Mouse (Mus musculus) spleen, postnatal 36 days (tissue): ENCODE data around the gene Ppp1r9a.

ENCODE experiments used
- DNase-seq, 2 experiments: peaks; one replicate each; pipeline ENCODE4 v3.0.0; 2022; ENCODE audit warnings: low spot score in 2 of 2, mixed read lengths in 1 of 2

Gene Ppp1r9a

DNA sequence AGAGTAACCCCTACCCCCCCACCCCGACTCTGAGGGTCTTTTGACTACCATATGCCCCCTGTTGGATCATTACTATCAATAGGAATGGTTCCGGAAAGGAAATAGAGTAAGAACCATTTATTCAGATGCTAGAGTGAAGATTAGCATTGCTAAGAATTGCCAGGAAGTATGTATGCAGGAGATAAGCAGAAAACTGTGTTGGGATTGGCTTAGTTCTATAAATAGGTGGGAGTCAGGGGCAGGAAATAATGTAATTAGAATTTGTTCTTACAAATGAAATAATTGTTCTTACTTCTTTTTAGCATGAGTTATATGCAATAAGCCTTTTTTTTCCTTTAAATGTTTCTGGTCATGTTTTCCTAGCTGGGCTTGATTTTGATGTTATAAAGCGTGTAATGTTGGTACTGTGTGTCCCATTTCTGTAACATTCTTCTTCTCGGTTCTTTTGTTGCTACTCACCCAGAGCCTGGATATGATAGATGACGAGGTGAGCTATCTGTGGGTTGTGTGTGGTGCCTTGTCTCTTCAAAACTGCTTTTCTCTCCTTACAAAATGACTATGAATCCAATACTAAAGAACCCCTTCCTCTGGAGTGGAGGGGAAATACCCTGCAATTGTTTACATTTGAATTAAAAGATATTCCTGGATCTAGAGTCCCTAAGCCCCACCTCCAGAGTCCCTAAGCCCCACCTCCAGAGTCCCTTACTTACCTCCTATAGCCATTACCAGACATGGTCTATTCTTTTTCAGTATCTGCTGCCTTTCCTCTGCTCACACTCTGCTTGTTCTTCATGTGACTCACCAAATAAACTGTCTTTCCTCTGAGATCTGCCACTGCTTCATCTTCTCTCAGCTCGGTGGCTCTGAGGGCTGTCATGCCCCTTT lies 254.1 kb downstream of the Ppp1r9a start:
- DNase-seq = no peak

DNA sequence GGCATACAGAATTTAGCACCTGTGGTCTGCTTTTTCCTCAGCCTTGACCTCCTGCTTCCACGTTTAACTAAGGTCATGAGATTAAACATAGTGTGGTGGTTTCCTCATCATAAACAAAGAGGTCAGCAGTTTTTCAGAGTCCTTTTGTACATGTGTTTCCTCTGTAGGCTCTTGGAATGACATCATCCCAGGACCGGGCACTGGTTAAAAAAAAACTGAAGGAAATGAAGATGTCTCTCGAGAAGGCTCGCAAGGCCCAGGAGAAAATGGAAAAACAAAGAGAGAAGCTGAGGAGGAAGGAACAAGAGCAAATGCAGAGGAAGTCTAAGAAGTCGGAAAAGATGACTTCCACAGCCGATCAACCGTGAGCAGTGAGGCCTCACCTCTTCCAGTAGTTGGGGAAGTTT lies 256.7 kb downstream of the Ppp1r9a start:
- DNase-seq = no peak

DNA sequence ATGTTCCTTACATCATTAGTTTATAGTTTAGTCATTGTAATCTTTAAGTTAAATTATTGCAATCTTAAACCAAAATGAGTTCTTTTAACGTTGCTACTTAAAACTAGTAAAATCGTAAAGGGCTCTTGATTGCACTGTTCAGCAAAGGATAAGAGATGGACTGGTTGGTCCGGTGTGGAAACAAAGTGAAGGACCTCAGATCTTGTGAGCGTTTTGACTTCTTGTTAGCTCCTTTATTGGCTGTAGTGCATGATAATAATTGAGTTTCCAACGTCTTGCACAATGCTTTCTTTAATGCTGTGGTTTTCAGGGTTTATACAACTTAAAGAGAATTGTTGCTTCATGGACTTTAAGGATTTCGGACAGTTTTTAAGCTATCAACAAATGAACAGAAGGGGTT lies 259.3 kb downstream of the Ppp1r9a start:
- DNase-seq = no peak

DNA sequence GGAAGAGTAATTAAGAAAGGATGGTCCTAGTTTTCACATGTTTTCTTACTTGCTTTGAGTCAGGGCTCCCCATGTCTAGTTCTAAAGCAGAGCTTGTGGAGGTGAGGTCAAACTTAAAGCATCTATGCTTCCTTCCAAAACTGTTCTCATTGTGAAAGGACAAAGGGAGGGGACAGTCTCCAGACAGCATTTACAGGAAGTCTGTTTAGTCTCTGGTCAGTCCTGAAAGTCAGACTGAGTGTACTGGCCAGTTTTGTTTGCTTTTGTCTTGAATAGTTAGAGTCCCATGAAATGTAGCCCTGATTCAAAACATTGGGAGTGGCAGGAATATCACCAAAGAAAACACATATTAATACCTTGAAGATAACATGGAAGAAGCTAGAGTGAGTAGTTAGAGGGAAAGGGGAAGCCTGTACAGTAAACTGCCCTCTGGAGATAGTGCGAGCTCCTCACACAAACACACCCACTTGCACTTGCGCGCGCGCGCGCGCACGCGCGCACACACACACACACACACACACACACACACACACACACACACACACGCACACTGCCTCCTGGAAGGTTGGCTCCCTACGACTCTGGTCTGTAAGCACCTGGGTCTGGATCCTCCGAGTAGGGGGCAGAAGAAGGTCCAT lies 260.9 kb downstream of the Ppp1r9a start:
- DNase-seq = no peak

DNA sequence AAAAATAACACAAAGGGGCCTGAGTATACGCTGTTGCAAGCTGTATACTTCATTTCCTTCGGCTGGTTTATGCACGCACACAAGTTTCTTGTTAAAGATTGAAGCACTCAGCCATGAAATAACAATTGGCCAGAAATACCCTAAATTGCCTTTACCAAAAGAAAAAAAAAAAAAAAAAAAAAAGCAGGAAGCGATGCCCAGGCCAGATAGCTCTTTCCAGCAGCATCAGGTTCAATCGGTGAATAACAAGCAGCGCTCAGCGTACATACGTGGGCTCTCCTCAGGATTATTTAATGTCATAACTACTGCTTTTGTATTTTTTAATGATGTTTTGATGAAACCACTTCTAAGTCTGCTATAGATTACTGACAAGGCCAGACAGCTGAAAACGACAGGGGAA lies 262.1 kb downstream of the Ppp1r9a start:
- no peak for DNase-seq

DNA sequence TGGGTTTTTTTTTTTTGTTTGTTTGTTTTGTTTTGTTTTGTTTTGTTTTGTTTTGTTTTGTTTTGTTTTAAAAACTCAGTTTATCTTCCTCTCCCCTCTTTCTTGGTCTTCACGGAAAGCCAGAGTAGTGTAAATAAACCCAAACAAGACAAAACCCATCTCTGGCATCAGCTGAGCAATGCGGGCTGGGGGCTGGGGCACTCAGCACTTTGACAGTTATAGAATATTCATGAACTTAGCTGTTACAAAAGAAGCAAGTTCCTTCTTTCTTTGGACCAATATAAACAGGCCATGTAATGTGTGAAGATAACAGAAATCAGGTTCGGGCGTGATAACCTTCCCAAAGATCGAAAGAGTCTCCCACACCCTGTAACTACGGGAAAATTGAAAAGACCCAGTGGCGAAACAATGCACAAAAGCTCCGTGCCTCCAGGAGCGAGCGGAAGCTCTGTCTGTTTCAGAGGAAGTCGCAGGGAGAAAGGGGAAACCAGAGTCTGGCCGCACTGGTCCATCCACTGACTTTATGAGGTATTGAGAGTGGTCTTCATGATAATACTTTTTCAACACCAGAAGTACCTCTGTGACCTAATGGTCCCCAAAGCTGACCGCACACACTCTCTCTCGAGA lies 264.4 kb downstream of the Ppp1r9a start:
- no peak for DNase-seq

DNA sequence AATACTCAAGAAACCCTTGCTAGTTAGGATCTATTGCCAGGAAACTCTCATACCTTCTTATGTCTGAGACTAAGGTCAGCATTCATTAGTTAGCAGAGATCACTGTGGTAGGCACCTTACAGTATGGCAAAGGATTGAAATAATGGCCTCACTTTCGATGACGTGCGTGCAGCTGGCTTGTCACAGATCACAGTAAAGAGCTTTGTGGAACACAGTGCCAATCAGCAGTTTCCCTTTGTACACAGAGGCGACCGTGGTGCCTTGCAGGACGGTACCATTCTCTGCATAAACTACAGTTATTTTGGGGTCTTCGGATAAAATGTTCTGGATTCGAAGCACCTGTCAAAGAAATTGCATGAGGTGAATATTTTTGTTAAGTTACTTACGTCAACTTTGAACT lies 265.4 kb downstream of the Ppp1r9a start:
- no peak for DNase-seq

DNA sequence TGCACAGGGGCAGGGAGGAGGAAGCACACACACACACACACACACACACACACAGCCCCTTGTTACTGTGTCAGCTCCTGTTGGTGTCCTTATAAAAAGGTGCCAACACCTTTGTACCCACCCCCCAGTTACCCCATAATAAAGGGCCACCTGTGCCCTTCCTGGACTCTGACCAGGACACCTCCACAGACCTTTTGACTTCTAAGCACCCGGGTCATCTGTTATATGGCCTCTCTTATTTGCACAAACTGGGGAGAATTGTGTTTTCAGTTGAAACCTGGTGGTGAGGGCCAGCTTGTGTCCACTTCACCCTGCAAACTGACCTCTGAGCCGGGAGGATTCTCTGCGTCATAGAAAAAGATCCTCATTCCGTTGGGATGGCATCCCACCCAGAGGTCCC lies 268.7 kb downstream of the Ppp1r9a start:
- no peak for DNase-seq

DNA sequence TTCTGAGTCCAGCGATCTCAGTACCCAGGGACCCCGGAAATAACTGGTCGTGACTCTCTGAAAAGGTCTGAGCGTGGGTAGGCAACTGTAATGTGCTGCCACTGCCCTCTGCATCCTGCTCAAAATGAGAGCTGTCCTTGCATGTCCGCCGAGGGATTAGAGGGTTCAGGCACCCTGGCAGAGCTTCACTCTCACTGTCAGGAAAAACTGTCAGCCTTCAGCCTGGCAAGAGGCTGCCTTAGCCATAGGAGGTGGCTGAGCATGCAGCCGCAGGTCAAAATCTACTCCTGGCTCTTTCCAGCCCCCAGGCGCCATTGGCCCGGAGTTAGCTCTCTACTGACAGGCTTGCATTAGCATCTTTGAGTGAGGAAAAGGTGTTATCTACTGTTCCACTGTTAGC lies 269.9 kb downstream of the Ppp1r9a start:
- DNase-seq = no peak

DNA sequence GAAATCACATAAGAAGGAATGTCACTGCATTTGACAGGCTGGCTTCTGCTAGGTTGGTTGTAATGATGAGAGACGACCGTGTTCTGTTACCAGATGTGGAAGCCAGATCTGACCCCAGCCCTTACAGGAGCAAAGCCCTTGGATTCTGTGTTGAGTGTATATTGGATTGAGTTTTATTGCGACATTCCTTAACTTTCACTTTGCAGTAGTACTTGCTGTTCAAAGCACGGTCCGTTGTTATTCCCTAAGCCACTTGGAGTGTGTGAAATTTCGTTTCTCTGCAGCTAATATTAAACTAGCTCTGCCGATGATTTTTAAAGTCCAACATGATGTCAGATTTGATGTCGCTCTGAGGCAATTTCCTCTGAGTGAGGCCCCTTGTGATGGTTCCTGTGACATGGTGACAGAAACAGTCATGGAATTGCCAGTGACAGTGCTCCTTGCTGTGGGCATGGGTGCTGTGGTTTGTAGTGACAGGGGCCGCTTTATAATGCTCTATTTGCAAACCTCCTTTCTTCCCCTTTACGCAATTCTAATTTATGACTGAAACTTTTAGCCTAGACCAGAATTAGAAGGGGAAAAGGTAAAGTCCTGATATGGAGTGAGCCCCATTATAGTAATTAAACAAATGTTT lies 271.6 kb downstream of the Ppp1r9a start:
- DNase-seq = no peak

DNA sequence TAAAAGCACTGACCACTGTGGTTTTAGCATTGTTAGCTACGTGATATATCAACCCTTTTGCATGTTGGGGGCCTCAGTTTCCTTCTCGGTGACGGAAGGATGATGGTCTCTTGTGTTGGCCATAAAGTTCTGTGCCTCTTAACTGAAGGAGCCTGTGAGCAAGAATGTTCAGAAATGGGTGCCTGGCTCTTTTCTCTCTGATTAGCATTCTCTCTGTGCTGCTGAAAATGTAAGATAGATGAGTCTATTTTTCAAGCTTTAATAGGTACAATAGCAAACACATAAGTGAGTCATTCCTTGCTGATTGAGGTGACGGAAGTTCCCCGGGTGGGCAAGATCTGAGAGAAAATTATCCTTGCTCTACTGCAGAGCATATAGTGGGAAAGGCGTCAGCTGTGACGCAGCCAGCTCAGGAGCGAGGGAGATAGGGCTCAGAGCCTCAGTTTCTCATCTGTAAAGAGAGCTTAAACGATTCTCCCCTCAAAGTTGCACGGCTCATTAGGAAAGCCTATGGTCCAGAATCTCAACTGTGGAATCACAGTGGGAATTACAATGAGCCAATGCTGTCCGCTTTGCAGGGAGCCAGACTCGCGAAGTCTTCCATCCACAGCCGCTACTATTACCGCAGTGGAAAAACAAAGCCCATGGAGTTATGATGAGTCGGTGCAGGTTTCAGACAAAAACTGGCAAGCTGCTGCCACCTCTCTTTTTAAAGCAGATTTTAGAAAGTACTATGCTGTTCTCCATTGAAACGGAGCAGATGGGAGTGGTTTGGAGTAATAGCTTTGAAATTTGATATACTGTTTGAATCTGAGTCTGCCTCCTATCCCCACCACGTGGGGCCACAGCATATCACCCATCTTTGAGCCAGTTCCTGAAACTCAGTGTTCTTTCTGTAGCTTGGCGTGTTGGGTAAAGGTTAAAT lies 275.5 kb downstream of the Ppp1r9a start:
- DNase-seq = no peak

DNA sequence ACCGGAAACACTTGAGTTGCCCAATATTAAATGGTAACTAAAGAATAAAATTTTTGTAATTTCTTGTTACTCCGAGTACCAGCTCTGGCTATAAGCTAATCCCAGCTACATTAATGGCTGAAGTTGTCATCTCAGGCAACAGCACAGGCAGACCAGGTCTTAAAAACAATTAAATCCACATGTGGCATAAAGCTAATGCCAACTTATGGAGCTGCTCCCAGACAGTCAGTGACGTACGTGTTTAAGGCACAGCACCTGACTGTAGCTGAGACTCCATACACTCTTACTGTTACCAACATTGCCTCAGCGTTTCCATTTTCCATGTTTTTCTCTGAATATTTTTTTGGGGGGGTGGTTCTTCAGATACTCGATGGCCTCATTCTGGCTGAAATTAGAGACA lies 276.5 kb downstream of the Ppp1r9a start:
- no peak for DNase-seq

DNA sequence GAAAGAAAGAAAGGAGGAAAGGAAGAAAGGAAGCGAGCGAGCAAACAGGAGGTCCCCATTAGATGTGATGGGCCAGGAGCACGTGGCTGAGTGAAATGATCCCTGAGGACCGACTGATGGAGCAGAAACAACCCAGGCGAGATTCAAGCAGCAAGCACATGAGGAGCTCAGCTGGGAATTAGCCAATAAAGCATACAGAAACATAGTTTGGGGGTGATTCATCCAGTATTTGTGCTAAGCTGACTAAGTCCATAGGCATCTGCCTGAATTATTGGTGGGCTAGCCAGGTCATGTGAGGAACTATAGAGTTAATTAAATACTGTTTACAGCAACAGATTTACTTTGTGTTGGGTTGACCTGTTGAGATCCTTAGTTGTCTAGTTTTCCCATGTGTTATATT lies 277.9 kb downstream of the Ppp1r9a start:
- no peak for DNase-seq

DNA sequence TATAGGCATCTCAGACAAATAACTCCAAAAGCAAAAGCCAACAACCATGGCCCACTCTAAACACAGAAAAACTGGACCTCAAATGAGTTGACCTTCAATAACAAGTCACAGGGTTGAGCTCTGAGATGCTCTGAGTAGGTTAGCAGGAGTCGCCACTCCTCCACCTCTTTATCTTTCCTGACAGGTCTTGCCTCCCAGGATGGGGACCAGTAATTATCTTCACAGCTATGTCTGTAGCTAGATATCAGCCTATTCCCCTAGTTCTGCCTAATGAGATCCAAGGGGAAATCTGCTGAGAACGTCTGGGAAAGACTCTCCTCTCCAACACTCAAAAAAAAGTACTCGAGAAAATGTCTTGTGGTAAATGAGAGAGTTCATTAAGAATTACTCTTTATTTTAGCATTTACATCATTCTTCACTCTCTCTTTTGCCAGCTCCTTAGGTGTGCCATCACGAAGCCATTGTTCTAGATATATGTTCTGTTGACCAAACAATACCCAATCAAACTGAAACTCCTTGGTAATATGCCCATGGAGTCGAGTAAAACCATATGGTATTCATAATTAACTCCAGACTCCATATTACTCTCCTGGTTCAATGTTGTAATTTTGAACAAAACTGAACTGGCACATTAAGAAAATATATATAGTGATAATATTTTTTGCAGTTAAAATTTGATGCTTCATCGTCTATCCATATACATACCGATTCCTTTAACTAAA lies 283.7 kb downstream of the Ppp1r9a start:
- DNase-seq = no peak

DNA sequence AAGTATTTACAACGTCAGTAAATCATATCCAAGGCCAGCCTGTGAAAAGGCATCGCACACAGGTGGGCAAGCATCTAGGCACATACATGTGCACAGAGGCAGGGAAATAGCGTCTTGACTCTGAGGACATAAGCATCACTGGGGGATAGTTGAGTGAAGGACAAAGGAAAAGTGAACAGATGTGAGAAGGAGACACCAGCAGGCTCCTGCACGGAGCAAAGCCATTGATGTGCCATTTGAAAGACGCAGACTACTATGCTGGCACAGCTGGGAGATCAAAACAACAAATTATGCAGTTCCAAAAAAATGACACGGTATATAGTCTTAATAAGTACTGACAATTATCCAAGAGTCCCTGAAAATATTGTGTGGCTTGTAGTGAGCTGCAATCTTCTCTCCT lies 284.9 kb downstream of the Ppp1r9a start:
- DNase-seq = no peak

DNA sequence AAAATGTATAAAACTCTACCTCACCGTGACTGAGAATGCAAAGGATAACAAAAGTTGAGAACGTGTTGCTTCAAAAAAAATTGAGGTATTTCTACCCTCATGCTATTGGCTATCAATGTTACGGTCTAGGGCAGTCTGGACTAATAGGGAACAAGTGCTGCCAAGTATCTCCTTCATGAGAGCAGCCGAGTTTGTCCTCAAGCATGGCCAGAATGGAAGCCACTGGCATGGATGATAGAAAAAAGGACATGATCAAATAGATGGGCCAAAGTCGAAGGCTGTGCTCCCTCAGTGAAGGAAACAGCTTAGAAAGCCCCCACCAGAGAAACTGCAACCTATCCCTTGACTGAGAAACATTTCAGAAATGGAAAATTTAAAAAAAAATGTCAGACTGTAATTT lies 285.3 kb downstream of the Ppp1r9a start:
- DNase-seq = no peak

DNA sequence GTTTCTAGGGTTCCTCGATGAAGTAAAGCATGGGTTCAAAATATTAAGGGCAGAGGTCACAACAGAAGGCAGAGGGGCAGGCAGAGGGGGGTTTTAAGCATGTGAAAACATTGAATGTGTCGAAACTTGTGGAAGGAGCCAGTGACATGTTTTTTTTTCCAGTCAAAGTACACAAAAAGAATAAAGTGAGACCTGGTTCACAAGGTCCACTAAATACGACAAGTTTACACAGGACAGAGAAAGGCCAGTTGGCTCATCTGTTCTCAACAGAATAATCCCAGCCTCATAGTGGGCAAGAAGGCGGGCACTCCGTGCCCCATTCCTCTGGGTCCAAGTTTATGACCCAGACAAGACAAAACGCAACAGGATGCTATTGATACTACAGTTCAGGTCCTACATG lies 286.2 kb downstream of the Ppp1r9a start:
- DNase-seq = no peak

DNA sequence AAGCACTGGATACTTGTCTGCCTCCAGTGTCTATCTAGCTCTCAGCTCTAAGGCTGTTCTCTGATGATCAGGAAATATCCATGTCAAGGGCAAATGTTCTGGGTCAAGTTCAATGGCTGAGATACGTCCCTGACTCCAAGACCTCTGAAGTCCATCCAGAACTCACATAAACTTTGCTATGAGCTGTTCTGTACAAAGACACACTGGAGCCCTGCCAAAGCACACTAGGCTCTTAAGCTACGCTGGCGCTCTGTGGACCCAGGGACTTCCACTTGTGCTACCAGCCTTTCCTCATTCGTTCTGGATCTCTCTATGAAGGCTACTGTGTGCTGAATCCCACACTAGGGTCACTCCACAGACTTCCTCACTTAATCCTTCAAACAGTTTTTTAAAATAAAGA lies 286.8 kb downstream of the Ppp1r9a start:
- no peak for DNase-seq

DNA sequence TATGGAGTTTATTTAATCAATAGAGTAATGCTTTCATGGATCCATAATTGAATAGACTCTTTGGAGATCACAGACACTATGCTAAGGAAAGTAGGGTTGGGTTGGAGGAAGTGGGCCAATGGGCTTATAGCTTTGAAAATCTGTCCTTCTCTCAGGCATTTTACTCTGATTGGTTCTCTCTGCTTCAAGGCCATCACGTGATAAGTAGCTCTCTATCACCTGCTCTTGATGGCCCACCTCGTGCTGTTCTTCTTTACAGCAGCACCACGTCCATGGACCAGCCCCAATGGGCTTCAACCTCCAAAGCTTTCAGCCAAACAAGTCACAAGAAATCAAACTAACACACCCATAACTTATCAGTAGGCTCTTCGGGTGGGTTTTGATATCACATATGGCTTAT lies 288.0 kb downstream of the Ppp1r9a start:
- no peak for DNase-seq

DNA sequence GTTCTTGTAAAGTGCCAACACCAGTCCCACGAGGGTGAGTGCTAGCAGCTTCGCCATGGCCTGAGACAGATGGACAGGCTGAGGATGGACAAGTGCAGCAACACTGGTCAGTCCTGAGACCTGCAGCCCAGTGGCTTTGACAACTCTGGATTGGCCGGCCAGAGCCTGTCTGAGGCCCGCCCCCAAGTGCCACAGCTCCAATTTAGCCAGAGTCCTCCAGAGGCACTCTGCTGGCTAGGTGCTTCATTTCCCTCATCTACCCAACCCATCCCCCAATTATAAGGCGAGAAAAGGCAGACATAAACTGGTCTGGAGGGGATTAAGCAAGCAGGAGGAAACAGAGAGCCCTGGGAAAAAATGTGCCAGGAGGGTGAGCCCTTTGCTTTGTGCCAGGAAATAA lies 291.0 kb downstream of the Ppp1r9a start, which contains the start of gene Pon1:
Pon1 (minus strand) TSS at position 254 of the 400 bp plus-strand sequence.
- DNase-seq = no peak

DNA sequence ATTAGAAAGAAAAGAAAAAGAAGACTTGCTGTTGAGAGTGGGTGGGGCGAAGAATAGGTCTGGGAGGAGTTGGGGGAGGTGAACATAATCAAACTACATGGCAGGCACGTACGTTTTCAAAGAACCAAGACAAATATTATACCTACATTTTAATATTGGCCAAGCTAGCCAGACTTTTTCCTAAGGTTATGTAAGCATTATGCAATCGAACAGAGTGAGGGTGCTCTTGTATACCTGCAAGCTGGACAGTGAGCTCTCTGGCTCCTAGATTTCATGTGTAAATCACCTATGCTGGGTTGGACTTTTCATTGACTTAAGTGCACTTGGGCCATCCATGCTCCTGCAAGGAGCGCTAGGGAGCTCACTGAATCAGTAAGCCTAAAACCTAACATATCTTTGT lies 295.9 kb downstream of the Ppp1r9a start:
- DNase-seq = no peak
